Mouse (Mus musculus) urinary bladder, postnatal 25 days (tissue): ENCODE results near the gene Gm10142.
"Not testable (repeated sequence)": the region's sequence is repeated elsewhere in the genome, so short reads cannot be mapped to it uniquely, and the experiment has no call there.

Source experiments
- DNase-seq: peaks from one replicate; pipeline ENCODE4 v3.0.0; 2022; ENCODE audit warnings: low spot score

Gene Gm10142

DNA sequence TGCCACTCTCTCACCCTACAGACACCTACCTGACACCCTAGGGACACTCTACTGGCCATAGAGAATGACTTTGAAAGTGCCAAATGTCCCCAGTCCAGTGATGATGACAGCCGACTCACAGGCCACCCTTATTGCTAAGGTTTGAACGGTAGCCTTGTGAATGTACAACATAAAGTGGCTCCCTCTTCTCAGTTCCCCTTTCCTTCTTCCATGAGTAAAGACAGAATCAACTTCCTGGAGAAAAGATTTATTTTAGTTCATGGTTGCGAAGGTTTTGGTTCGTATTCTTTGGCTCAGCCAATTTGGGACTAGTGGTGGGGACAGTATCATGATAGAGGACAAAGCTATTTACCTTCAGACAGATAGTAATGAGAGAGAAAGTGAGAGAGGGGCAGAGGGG lies 23.3 kb downstream of the Gm10142 start:
- no peak for DNase-seq

DNA sequence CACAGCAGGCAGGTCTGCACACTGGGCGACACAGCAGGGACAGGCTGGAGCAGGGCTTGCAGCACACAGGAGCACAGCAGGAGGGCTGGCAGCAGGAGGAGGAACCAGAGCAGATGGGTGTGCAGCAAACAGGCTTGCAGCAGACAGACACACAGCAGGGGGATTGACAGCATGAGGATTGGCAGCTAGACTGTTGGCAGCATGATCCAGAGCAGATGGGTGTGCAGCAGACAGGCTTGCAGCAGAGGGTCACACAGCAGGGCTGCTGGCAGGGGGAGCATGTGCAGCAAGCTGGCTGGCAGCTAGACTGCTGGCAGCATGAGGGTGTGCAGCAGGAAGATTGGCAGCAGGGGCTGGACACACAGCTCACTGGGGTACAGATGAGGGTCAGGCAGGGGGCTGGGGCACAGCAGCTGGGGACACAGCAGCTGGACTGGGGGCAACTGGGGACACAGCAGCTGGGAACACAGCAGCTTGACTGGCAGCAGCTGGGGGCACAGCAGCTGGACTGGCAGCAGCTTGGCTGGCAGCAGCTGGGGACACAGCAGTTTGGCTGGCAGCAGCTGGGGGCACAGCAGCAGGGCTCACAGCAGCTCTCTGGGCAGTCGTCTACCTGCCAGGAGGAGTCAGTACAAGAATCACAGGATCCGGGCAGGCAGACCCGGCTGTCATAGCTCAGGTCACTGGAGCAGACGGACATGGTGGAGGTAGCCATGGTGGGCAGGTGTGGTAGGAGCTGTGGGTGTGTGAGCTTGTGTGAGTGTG lies 26.5 kb downstream of the Gm10142 start, which contains the start of gene Gm18596:
Gene Gm18596 (minus strand): TSS at position 715 of the 765 bp plus-strand sequence.
- DNase-seq: not testable (repeated sequence)

DNA sequence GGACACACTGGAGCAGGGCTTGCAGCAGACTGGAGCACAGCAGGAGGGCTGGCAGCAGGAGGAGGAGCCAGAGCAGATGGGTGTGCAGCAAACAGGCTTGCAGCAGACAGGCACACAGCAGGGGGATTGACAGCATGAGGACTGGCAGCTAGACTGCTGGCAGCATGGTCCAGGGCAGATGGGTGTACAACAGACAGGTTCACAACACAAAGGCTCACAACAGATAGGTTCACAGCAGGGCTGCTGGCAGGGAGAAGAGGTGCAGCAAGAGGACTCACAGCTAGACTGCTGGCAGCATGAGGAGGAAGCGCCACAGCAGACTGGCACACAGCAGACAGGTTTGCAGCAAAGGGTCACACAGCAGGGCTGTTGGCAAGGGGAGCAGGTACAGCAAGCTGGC lies 35.1 kb downstream of the Gm10142 start:
- not testable (repeated sequence) for DNase-seq

DNA sequence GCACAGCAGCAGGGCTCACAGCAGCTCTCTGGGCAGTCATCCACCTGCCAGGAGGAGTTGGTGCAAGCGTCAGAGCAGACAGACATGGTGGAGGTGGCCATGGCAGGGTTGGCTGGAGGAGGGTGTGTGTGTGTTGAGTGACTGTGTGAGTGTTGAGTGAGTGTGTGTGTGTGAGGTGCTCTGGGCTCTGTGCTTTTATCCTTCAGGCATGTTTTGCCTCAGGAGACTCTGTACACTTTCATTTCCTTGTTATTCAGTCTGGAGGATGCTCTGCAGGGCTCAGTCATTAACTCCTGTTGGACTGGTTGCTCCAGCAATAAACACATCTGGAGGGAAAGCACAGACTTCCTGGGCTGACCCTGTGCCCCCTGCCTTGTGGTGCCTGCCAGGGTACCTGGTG lies 35.6 kb downstream of the Gm10142 start, which contains the start of gene Gm9736:
Gene Gm9736 (minus strand): TSS at position 101 of the 400 bp plus-strand sequence.
- DNase-seq: not testable (repeated sequence)

- DNase-seq: not testable (repeated sequence)
These were observed 36.7 kb downstream of the Gm10142 start for GRCm38 (mm10) chr10:77752312-77752711.

DNA sequence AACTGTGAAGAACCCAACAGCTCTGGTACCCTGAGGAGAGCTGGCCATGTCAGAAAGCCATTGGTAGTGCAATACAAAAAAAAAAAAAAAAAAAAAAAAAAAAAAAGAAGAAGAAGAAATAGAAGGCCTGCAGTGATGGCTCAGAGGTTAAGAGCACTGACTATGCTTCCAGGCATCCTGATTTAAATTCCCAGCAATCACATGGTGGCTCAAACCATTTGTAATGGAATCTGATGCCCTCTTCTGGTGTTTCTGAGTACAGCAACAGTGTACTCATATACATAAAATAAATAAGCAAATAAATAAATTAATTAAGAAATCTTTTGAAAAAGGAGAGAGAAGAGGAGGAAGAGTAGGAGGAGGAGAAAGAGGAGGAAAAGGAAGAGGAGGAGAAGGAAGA lies 37.8 kb downstream of the Gm10142 start:
- no peak for DNase-seq

- DNase-seq: not testable (repeated sequence)
These were observed 44.0 kb downstream of the Gm10142 start, which contains the start of gene Gm3233 for GRCm38 (mm10) chr10:77759582-77759981. Gene Gm3233 (minus strand): TSS chr10:77759682.
